Mouse (Mus musculus): ENCODE results near the gene Gsdma3.

GRCm38 (mm10) chr11:98668984-98669383 lies 42.8 kb downstream of the Gsdma3 start:
- TF ChIP-seq GATA1 (IDR thresholded peaks at IDR 0.05; ENCODE audit: borderline replicate concordance, low read length), result no peak
- no peak for TF ChIP-seq FLI1 (IDR thresholded peaks at IDR 0.05; ENCODE audit: low read length)

All from megakaryocyte, embryonic 14.5 days (primary cell).